Mouse (Mus musculus) stomach, embryonic 14.5 days (tissue): ENCODE data around the gene Nme8. TPM values are rescaled to one million over a fixed set of nuclear protein-coding genes. Genes with fewer than 3 reads are reported as not detected.

Source experiments
- ATAC-seq: fragments of 200-750 bp; cut with Nextera tagmentation; 2 replicates; pipeline ENCODE4 v1.8.0; 2017; ENCODE audit warnings: low read depth, moderate TSS enrichment; ENCODE audit not compliant: insufficient number of reproducible peaks, insufficient read depth, low FRiP score
- H3K27ac ChIP-seq: fragments of 300-500 bp; sonication (generic); 2 replicates; pipeline ENCODE4 v1.5.1; 2014; ENCODE audit warnings: mild to moderate bottlenecking, low read length, moderate library complexity, mixed read lengths
- H3K27me3 ChIP-seq: fragments of 300-500 bp; sonication (generic); 2 replicates; pipeline ENCODE4 v1.6.1; 2014; ENCODE audit warnings: low read length, control low read depth, mixed read lengths; ENCODE audit not compliant: control insufficient read depth, insufficient read depth
- H3K36me3 ChIP-seq: fragments of 300-500 bp; sonication (generic); 2 replicates; pipeline ENCODE4 v1.6.1; 2014; ENCODE audit warnings: mild to moderate bottlenecking, control low read depth, low read length, moderate library complexity, mixed read lengths; ENCODE audit not compliant: control insufficient read depth, insufficient read depth
- H3K4me1 ChIP-seq: fragments of 300-500 bp; sonication (generic); 2 replicates; pipeline ENCODE4 v1.6.1; 2014; ENCODE audit warnings: low read length, control low read depth, mixed read lengths; ENCODE audit not compliant: control insufficient read depth, insufficient read depth
- H3K4me2 ChIP-seq: fragments of 300-500 bp; sonication (generic); replicated peaks from 2 replicates; pipeline ENCODE4 v1.6.1; 2014; ENCODE audit warnings: low read depth, low read length, control low read depth
- H3K4me3 ChIP-seq: fragments of 300-500 bp; sonication (generic); 2 replicates; pipeline ENCODE4 v1.5.1; 2014; ENCODE audit warnings: low read depth, low read length, control low read depth
- H3K9ac ChIP-seq: fragments of 300-500 bp; sonication (generic); replicated peaks from 2 replicates; pipeline ENCODE4 v1.6.1; 2014; ENCODE audit warnings: low read depth, mild to moderate bottlenecking, control low read depth, low read length, moderate library complexity, mixed read lengths
- H3K9me3 ChIP-seq: fragments of 300-500 bp; sonication (generic); 2 replicates; pipeline ENCODE4 v1.6.1; 2016; ENCODE audit warnings: low read depth, low read length, control low read depth; ENCODE audit not compliant: control insufficient read depth
- WGBS: fragments of 180-500 bp; shearing (Covaris S2); extraction: QIAGEN DNeasy Blood & Tissue Kit; methylation state at CpG from one replicate; pipeline ENCODE4 v1.1.7; 2014; 5-methylcytosine and 5-hydroxymethylcytosine counted together
- polyA plus RNA-seq: library from polyadenylated mRNA; unstranded; fragments of >200 nt; fragmentation: Nextera tagmentation; extraction: Ambion mirVana; gene quantifications from 2 replicates; pipeline ENCODE4 v1.2.1, GENCODE M21; 2014

Gene Nme8
- polyA plus RNA-seq, 1 experiment from 2014 or later: 0.16 TPM

DNA sequence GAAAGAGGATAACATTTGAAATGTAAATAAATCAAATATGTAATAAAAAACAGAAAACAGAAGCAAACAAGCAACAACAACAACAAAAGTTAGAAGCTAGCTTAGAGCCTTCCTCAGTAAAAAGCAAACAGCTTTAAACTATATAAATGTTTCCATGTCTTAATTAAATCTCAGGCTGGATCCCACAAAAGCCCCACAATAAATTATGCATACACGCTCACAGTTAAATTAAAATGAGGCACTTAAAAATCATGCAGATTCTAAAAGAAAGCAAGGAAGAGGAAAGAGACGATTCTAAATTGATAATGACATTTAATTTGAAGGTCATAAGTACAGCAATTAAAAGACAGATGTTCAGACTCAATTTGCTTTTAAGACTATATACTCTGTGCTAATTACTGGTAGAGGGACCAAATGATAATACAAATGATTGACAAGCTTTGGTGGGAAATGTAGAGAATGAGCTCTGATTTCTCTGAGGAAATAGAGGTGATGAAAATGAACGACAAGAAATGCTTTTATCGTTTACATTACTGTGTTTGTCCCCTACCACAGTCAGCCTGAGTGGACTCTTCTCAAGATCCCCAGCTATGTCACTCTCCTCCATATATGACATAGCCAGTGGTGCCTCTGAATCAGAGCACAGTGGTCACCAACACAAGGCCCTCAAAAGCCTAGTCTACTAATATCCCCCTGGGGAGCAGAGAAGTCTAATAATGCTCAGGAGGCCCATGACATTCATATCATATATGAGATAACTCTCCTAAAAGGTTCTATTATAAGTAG lies 29.0 kb downstream of the Nme8 start:
- ATAC-seq: no peak
- WGBS: 84% methylated on average over 4 of the region's 4 CpGs
- H3K27me3 ChIP-seq: no peaks in the 10 kb centered on the region

DNA sequence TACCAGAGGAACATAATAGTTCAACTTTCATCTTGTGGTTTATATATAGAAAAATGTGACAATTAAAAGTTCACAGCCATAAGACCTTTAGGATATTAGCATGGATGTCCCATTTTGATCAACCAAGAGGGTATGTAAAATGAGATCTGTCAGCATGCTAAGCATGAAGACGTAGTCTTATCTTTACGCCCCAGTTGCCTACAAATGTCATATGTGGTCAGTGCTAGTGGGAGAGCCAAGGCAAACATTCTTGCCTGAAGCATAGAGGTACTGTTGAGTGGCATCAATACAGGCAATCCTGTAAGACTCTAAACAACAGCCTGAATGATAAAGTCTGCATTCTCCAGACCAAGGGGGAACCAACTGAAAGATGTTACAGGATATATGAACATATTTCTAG lies 45.2 kb downstream of the Nme8 start:
- WGBS: 90% methylated on average over 2 of the region's 2 CpGs
- no peaks in the 10 kb centered on the region for H3K27me3 ChIP-seq
- H3K9ac ChIP-seq: no peak overlapping the region
- H3K4me2 ChIP-seq: no peak overlapping the region
- H3K27ac ChIP-seq: no peak overlapping the region
- no peak for ATAC-seq
- H3K9me3 ChIP-seq: no peaks in the 10 kb centered on the region
- no peaks in the 10 kb centered on the region for H3K36me3 ChIP-seq
- H3K4me3 ChIP-seq: no peak overlapping the region
- no peaks in the 10 kb centered on the region for H3K4me1 ChIP-seq

More for the DNA sequence above, 29.0 kb downstream of the Nme8 start:
- Histone ChIP-seq H3K4me3 (no peak overlapping the region), H3K36me3 (no peaks in the 10 kb centered on the region), H3K27ac (no peak overlapping the region), H3K4me2 (no peak overlapping the region), H3K4me1 (no peaks in the 10 kb centered on the region), H3K9ac (no peak overlapping the region), H3K9me3 (no peaks in the 10 kb centered on the region)

DNA sequence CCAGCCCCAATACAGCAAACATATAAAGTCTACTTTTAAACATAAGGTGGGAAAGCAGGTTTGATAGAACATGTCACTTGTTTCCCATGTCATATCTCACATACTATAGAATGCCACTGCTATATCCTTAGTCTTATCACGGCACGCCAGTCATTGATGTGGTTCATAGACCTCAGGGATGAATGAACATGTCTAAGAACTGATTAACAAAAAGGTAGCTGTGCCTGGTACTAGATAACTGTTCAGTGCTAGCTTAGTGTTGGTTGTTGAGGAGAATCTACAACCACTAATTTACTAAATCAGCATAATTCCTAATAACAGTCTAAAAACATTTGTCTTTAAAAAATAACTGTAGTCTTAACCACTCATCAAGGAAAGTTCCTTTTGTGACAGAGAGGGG lies 47.8 kb downstream of the Nme8 start:
- Histone ChIP-seq H3K4me3 (no peak overlapping the region), H3K4me2 (no peak overlapping the region), H3K9me3 (no peaks in the 10 kb centered on the region), H3K4me1 (no peaks in the 10 kb centered on the region), H3K36me3 (no peaks in the 10 kb centered on the region), H3K27me3 (no peaks in the 10 kb centered on the region), H3K27ac (no peak overlapping the region), H3K9ac (no peak overlapping the region)
- 99% methylated on average over 2 of the region's 2 CpGs for WGBS
- no peak for ATAC-seq

DNA sequence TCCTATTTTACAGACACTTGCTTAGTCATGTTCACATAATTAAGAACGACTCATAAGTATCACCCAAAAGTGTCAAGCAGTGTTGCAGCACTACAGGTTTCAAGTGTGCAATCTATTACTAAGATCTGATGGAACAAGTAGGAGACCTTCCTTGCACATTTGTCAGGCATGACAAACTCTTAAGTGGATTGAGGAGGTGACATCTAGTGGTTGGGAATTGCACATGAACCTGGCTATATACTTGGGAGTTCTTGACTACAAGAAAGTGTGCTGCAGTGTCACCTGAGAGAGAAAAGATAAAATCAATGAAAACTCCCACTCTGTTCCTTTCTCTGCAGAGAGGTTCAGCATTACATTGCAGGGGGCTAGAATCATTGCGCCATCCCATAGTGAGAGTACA lies 53.4 kb downstream of the Nme8 start:
- WGBS: 74% methylated on average over 2 of the region's 2 CpGs
- Histone ChIP-seq H3K4me2 (no peak overlapping the region), H3K9me3 (no peaks in the 10 kb centered on the region), H3K36me3 (no peaks in the 10 kb centered on the region), H3K9ac (no peak overlapping the region), H3K4me3 (no peak overlapping the region), H3K27me3 (no peaks in the 10 kb centered on the region), H3K4me1 (no peaks in the 10 kb centered on the region), H3K27ac (no peak overlapping the region)
- ATAC-seq: no peak

DNA sequence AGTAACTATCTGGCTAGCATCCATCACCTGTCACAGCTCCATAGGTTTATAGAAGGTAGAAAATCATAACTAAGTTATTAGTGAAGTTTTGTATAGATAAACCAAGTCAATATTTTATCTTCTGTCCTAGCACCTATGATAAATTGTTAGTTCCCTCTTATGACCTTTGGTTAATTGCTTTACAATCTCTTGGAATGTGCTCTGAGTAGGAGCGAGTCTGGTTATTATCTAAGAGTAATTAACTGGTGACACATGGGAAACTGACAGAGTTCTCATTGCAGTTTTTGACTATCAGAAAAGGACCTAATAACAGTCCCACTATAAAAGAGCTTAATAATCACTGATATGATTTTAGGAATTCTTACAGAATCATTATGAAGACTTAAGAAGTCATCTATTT lies 54.1 kb downstream of the Nme8 start:
- no peak for ATAC-seq
- Histone ChIP-seq H3K9ac (no peak overlapping the region), H3K4me3 (no peak overlapping the region), H3K36me3 (no peaks in the 10 kb centered on the region), H3K4me2 (no peak overlapping the region), H3K27me3 (no peaks in the 10 kb centered on the region), H3K4me1 (no peaks in the 10 kb centered on the region), H3K27ac (no peak overlapping the region), H3K9me3 (no peaks in the 10 kb centered on the region)
- WGBS: 35% methylated on average over 1 of the region's 1 CpGs

DNA sequence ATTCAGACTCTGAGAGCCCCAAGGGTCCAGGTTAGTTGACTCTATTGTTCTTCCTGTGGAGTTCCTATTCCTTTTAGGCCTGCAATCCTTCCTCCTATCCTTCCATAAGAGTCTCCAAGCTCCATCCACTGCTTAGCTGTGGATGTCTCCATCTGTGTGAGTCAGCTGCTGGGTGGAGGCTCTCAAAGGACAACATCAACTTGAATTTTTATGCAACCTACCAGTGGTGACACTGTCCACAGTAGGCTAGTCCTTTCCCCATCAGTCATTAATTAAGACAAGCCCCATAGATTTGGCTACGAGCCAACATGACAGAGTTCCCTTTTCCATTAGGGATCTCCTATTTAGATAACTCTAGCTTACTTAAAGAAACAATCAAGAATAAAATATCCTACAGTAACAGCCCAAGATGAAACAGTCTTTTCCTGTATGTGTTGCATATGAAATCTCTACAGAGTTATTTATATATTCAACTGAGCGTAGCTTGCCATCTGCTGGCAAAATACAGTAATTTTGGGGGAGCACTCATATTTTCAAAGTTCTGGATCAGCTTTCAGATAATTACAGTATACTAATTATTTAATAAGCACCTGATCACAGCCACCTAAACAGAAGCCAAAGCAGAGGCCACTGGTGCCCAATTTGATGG lies 57.3 kb downstream of the Nme8 start:
- Histone ChIP-seq H3K4me3 (no peak overlapping the region), H3K4me2 (no peak overlapping the region), H3K9ac (no peak overlapping the region), H3K27me3 (no peaks in the 10 kb centered on the region), H3K4me1 (no peaks in the 10 kb centered on the region), H3K27ac (no peak overlapping the region), H3K9me3 (no peaks in the 10 kb centered on the region), H3K36me3 (no peaks in the 10 kb centered on the region)
- WGBS: 64% methylated on average over 2 of the region's 2 CpGs
- ATAC-seq: no peak

DNA sequence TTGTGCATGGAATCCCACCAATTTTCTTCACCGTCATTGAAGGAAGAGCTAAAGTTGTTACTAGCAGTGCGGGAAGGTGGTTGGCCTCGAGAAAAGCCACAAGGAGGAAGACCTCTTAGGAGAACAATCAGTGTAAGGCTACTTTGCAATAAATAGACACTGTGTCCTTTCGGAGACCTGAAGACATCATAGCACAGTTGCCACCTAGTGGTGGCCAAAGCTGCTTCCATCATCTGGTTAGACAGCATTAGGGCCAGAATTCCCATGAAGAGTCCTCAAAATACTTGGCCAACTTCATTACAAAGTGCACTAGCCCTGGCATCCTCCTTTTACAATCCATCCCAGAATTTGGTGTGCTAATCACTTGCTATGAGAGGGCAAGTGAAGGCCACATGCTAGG lies 61.5 kb downstream of the Nme8 start:
- no peak for ATAC-seq
- no peak overlapping the region for H3K27ac ChIP-seq
- H3K9ac ChIP-seq: no peak overlapping the region
- H3K9me3 ChIP-seq: no peaks in the 10 kb centered on the region
- no peaks in the 10 kb centered on the region for H3K27me3 ChIP-seq
- WGBS: 69% methylated on average over 4 of the region's 4 CpGs
- H3K4me3 ChIP-seq: no peak overlapping the region
- no peak overlapping the region for H3K4me2 ChIP-seq
- H3K4me1 ChIP-seq: no peaks in the 10 kb centered on the region
- no peaks in the 10 kb centered on the region for H3K36me3 ChIP-seq

DNA sequence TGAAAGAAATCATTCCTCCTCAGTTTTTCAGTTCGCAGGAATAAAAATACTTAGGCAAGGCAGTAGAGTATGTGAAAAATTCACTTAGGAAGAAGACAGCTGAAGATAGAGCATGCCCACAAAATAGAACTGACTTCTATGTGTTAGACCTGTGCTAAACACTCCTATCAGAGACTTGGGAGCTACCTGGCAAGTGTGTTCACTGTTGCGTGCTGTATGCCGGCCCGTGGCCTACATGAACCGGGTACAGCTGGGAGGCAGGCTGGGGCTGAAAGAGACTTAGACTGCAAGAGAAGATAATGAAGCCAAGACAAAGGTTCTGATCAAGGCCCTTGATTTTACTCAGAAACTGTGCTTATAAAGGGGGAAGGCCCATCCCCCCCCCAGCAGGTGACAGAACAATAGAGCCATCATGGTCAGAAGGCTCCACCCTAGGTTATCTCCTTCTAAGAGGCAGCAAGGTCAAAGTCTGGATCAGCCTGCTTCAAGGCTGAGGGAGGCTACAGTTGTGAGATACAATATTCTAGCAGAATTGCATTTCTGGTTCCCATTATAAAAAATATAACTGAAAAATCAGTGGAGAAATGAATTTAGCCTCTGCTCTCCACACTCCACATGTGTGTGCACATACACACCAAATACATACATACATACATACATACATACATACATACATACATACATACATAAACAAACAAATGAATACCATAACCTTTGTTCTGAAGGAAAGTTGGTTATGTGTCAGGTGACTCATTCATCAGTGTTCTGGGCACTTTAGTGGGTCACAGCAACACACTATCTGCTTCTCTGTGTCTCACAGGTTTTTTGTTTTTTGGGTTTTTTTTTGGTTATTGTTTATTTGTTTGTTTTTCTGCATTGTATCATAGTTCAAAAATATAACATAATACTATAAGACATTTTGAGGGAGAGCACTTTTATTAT lies 66.6 kb downstream of the Nme8 start:
- Histone ChIP-seq H3K4me2 (no peak overlapping the region), H3K36me3 (no peaks in the 10 kb centered on the region), H3K9ac (no peak overlapping the region), H3K9me3 (no peaks in the 10 kb centered on the region), H3K4me3 (no peak overlapping the region), H3K27me3 (no peaks in the 10 kb centered on the region), H3K4me1 (no peaks in the 10 kb centered on the region), H3K27ac (no peak overlapping the region)
- no peak for ATAC-seq
- WGBS: 94% methylated on average over 5 of the region's 5 CpGs
